Mouse (Mus musculus): ENCODE results near the gene Olfr1309.
"Not testable (repeated sequence)": the region's sequence is repeated elsewhere in the genome, so short reads cannot be mapped to it uniquely, and the experiment has no call there.

Olfr1309 gene

GRCm38 (mm10) chr2:111990181-111990580 is at the start of gene Olfr1309:
Olfr1309 (minus strand) TSS chr2:111990281.
- DNase-seq (ENCODE audit: low read depth, low spot score), result no peak

DNA sequence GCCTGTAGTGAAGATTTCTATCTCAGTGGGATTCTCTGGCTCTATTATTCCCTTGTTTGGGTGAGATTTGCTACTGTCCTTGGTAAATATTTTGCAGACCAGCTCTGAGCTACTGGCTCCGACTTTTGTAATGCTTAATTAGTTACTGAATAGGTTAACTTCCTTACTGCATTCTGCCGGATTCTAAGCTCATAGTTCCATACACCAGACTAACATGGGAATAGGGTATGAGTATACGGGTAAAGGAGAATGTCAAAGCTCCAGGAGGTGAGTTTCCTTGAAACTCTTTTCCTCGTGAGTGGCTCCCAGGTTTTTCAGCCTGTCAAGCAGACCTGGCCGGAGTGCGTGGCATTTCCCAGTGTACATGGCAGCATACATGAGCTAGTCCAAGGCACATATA is 36.9 kb upstream of the Olfr1309 start:
- DNase-seq (ENCODE audit: low read depth, low spot score), result not testable (repeated sequence)

DNA sequence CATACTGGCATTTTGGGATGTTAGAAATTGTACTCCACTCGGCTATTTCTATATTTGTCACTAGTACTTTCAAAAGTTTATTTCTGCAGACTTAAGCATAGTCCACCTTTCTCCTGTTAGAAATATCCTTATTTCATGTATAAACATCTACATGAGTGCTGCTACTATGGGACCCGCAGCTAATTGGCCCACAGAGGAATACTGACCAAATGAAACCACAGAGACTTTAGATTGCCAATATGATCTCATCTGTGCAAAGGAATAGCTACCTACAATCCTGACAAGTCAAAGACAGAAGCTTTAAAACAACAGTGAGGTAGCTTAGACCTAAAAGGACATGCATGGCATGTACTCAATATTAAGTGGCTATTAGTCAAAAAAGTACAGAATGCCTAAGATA is 34.2 kb upstream of the Olfr1309 start, which contains the start of gene Olfr1311:
TSS of gene Olfr1311 (minus strand) at position 101 of the 400 bp plus-strand sequence.
- DNase-seq (ENCODE audit: low read depth, low spot score), result no peak

GRCm38 (mm10) chr2:112014900-112015299 is 24.8 kb upstream of the Olfr1309 start:
- no peak for DNase-seq (ENCODE audit: low read depth, low spot score)

- no peak for DNase-seq (ENCODE audit: low read depth, low spot score)
Observed at GRCm38 (mm10) chr2:112012608-112013007, 22.5 kb upstream of the Olfr1309 start, which contains the start of gene Olfr1310. Olfr1310 (minus strand) TSS chr2:112012708.

- DNase-seq (ENCODE audit: low read depth, low spot score), result no peak
Observed at GRCm38 (mm10) chr2:111964844-111965243, 25.2 kb downstream of the Olfr1309 start, which contains the start of gene Olfr1308. Olfr1308 (minus strand) TSS chr2:111964944.

DNA sequence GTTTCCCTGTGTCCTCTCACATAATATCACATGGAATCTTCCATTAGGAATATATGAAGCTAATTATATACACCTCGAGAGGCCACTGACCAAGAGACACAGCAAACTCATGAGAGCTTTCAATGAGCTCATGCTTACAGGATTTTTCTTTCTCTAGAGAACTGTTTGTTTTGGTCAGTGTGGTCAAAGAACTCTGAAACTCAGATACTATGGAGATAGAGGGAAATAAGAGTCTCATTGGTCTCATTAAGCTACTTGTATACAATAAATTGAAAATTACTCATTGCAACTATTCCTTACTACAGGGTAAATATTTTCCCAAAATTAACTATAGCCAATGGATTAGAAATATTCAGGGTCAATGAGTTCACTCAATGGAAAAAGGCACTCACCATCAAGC is 40.7 kb downstream of the Olfr1309 start, which contains the start of gene Olfr1307:
TSS of gene Olfr1307 (minus strand) at position 101 of the 400 bp plus-strand sequence.
- DNase-seq (ENCODE audit: low read depth, low spot score), result no peak
